Mouse (Mus musculus) ES-E14 (cell line): ENCODE data around the gene Grid2.

Source experiments
- CHD2 ChIP-seq: IDR thresholded peaks from 2 replicates; pipeline ENCODE4 v1.6.1; 2014; ENCODE audit warnings: mild to moderate bottlenecking, low read depth, low read length, inconsistent platforms
- HCFC1 ChIP-seq: IDR thresholded peaks from 2 replicates; pipeline ENCODE4 v1.6.1; 2012; ENCODE audit warnings: low read length, inconsistent platforms, borderline replicate concordance; ENCODE audit not compliant: insufficient read depth
- MAFK ChIP-seq: IDR thresholded peaks from 2 replicates; pipeline ENCODE4 v1.6.1; 2014; ENCODE audit warnings: mild to moderate bottlenecking, low read depth, low read length, inconsistent platforms; ENCODE audit not compliant: insufficient read depth

GRCm38 (mm10) chr6:64596261-64596660 is 1340.6 kb downstream of the Grid2 start:
- TF ChIP-seq CHD2 (no peak), MAFK (no peak), HCFC1 (no peak)
